Mouse (Mus musculus): ENCODE results near the gene Ugt1a8.

GRCm38 (mm10) chr1:88137264-88137663 is 49.7 kb downstream of the Ugt1a8 start:
- no peak for TF ChIP-seq CTCF (IDR thresholded peaks at IDR 0.05)
- TF ChIP-seq EP300 (IDR thresholded peaks at IDR 0.05; ENCODE audit: insufficient read depth, low read depth, low read length), result no peak
- no peak for TF ChIP-seq POLR2A (IDR thresholded peaks at IDR 0.05; ENCODE audit: insufficient read depth, low read depth, low read length)
